Mouse (Mus musculus) right cerebral cortex, postnatal 4 days (tissue): ENCODE results near the gene Syt3.
A peak's percentile ranks its signal among the peaks of the same experiment; 100 is the strongest.

ENCODE experiments used
- DNase-seq: peaks from one replicate; pipeline ENCODE4 v3.0.0-alpha.2; 2022

Syt3 gene

GRCm38 (mm10) chr7:44413307-44413706 lies 29.4 kb downstream of the Syt3 start:
- DNase-seq: no peak

- DNase-seq: no peak
Measured at GRCm38 (mm10) chr7:44427666-44428065, 43.8 kb downstream of the Syt3 start.

DNA sequence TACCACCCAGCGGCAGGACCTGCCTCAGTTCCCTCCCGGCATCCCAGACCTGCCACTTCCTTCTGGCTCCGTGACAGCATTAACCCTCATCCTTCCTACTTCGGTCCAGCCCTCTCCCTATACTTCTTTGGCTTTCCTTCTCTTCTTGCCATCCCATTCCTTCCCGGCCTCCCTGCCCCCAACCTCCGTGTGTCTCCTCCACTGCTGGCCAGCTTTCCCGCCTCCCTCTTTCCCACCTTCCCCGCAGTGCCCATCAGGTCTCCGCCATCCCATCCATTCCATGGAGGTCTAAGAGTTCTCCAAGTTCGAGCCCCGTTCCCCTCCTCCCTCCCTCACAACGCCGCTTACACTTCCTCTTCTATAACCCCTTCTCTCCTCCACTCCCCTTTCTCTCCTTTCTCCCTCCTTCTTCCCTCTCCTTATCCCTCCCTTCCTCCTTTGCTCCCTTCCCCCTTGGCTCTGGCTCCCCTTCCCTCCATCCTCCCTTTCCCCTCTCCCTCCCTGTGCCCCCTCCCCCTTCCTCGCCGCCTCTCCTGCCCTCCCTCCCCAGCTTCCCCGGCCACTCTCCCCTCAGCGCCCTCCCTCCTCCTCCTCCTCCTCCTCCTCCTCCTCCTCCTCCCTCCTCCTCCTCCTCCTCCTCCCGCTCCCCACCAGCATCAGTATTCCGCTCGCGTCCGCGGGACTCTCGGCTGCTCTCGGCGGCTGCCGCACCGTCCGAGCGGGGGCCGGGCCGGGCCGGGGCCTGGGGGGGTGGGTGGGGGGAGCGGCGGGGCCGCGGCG lies 44.5 kb downstream of the Syt3 start:
- DNase-seq: peak; percentile 84

DNA sequence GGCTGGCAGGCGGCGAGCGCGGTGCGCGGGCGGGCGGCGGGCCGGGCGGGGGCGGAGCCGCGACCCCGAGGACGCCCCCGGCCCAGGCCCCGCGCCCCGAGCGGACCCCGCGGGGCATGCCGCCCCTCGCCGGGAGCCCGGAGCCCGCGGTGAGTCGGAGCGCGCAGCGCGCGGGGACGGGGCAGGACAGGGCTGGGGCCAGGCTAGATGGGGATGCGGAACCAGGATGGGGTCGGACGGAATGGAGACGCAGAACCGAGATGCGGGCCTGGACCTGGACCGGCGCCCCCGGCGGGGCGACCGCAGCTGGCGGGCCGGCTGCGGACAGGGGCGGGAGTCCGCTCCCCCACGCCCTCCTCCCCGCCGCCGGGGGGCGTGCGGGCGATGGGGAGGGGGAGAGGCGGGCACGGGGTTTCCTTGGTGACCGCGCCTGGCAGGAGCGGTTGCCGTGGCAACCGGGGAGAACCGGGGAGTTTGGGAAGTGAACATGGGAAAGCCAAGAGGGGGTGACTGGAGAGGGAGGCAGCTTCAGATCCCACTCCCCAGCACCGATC lies 45.1 kb downstream of the Syt3 start, which contains the start of gene Lrrc4b:
TSS of gene Lrrc4b (plus strand) at position 51 of the 554 bp plus-strand sequence.
- DNase-seq: peak; percentile 87

- peak; percentile 55 for DNase-seq
Measured at GRCm38 (mm10) chr7:44429534-44430488, 45.9 kb downstream of the Syt3 start.

- DNase-seq: no peak
Measured at GRCm38 (mm10) chr7:44432550-44432949, 48.6 kb downstream of the Syt3 start.

DNA sequence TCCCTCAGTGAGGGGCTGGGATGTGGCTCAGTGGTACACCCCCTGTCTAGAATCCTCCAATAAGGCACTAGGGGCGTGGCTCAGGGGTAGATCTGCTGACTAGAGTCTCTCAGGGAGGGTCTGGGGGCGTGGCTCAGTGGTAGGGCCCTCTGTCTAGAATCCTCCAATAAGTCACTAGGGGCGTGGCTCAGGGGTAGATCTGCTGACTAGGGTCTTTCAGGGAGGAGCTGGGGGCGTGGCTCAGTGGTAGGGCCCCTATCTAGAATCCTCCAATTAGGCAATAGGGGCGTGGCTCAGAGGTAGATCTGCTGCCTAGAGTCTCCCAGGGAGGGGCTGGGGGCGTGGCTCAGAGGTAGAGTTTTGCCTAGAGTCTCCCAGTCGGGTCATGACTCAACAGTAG lies 49.5 kb downstream of the Syt3 start:
- no peak for DNase-seq

DNA sequence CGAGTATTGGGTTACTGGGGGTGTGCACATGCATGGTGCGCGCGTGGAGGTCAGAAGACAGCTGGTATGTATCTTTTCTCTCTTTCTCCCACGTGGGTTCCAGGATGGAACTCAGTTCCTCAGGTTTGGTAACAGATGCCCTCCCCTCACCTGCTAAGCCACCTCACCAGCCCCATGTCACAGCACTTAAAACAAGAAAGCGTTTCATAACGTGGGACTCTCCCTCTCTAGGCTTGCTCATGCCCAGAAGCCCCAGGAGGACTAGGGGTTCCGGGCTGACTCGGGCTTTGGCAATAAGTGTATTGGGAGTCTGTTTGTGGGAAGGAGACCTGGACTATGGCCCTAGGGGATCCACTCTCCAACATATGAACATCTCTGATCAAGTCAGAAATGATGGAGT lies 50.2 kb downstream of the Syt3 start:
- no peak for DNase-seq

- DNase-seq: no peak
Measured at GRCm38 (mm10) chr7:44435796-44436195, 51.9 kb downstream of the Syt3 start.

GRCm38 (mm10) chr7:44436267-44436666 lies 52.4 kb downstream of the Syt3 start:
- DNase-seq: no peak

- DNase-seq: no peak
Measured at GRCm38 (mm10) chr7:44437188-44437587, 53.3 kb downstream of the Syt3 start.

DNA sequence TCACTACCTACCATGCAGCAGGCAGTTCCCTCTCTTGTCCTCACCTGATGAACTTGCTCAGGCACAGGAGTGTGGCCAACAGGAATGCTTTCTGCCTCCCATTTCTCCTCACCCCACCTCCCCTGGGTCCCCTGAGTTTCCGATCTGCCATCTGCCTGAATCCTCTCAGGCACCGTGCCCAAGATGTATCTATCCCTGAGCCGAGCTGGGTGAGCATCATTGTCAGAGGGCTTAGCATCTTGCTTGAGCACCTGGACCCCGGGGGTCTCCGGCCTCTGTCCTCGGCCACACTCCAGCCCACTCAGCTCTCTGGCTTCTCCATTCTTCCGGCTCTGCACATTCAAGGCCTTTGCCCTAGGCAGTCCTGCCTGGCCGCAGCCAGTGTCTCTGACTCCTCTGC lies 54.0 kb downstream of the Syt3 start:
- no peak for DNase-seq

GRCm38 (mm10) chr7:44439696-44440095 lies 55.8 kb downstream of the Syt3 start:
- DNase-seq: no peak

DNA sequence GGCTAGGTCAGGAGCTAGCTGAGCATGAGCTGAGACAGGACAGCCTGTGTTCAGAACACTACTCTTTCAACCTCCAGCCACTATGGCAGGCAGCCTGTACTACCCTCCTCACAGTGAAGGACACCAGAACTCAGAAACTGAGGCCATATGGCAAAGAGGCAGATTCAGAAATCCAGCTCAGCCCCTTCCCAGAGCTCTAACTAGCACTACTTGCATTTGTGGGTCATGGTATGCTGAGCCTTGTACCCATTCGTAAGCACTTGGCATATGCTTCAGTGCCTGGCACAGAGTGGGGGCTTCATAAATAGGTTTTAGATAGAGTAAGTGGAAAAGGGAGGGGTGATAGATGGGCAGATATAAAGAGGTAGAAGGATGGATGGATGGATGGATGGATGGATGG lies 56.6 kb downstream of the Syt3 start:
- no peak for DNase-seq

- peak; percentile 33 for DNase-seq
Measured at GRCm38 (mm10) chr7:44441180-44441579, 57.3 kb downstream of the Syt3 start.

GRCm38 (mm10) chr7:44441648-44442109 lies 57.8 kb downstream of the Syt3 start:
- DNase-seq: peak; percentile 81

GRCm38 (mm10) chr7:44442407-44442821 lies 58.5 kb downstream of the Syt3 start:
- peak; percentile 66 for DNase-seq

DNA sequence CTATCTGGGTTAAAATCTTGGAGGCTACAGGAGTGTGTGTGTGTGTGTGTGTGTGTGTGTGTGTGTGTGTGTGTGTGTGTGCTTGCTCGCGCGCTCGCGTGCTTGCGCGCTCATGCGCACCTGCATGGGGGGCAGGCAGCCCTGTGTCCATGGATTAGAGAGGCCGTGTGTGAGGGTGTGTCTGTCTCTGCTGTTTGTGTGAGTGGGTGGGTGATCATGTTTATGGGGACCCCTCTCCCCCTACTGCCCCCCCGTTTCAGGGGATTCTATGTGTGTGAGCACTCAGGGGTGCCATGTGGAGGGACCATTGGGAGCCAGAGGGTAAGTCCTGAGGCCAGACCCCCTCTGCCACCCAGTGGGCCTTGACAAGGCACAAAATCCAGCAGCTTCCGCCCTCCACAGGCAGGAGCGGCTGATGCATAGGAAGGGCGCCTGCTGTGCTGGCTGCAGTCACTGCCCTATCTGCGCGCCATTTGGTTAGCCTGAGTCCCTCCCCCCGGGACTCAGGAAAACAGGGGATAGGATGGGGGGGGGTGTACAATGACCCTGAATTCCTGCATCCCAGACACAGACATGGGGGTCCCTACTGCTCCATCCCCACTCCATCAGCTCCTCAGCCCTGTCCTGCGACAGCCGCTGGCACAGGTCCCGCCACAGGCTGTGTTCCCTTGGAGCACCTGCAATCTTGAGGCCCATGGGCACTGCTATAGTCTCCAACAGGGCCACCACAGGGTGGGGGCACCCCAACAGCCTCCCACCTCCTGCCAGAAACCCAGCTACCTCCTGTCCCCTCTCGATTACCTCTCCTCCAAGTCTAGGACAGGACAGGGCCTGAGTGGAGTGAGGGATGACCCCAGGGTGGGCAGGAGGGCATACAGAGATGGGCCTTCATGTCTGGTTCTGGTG lies 59.6 kb downstream of the Syt3 start:
- peak; percentile 55 for DNase-seq

- no peak for DNase-seq
Measured at GRCm38 (mm10) chr7:44444886-44445527, 61.1 kb downstream of the Syt3 start.

GRCm38 (mm10) chr7:44445528-44445923 lies 61.6 kb downstream of the Syt3 start:
- DNase-seq: no peak

DNA sequence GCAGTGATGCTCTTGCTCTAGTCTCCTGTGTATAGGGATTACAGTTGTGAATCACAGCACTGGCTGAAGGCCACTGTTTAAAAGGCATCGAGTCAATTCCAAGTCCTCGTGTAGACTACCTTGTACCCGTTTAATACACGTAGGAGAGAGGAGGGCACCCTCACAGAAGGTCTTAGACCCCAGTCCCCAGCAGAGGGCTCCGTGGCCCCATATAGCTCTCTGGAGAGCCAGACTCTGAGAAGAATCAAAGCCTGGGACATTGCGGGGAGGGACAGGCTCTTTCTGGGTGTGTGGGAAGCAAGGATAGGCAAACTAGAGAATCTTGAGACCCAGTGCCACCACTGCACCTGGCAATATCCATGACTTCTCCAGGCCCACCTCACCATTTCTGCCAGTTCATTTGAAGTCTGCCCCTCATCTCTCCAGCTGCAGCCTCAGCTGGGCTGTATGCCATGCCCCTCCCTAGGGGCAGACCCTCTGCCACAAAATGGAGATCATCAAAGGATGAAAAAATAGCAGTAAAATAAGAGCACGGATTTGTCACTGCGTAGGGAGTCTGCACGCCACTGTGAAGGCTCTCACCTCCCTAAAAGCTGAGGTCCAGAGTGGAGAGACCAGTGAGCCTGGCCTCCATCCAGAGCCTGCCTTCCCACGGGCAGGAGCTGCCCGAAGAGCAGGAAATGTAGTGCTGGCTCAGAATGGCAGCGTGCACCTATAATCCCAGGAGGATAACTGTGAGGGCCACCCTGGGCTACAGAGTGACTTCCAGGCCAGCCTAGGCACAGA lies 62.4 kb downstream of the Syt3 start:
- no peak for DNase-seq
